Comparison of ENCODE assay signal across 8 mouse cellular contexts in genomic region chr9:73045204-73045603, GRCm38 (mm10). TPM values are rescaled to one million over a fixed set of nuclear protein-coding genes. Genes with fewer than 3 reads are reported as not detected.
DNase-seq lines count a peak whose midpoint lies in the region; ATAC-seq lines count a peak whose summit lies in the region.

No protein-coding gene starts in this region.

- peak overlapping the region; percentile 87 for H3K4me2 ChIP-seq in lung, embryonic 15.5 days
- peak overlapping the region; percentile 88 for H3K4me2 ChIP-seq in hindbrain, embryonic 15.5 days

- no peaks in the 10 kb centered on the region for H3K9me3 ChIP-seq in lung, embryonic 15.5 days
- no peaks in the 10 kb centered on the region for H3K9me3 ChIP-seq in hindbrain, embryonic 15.5 days

- no peak overlapping the region for H3K27ac ChIP-seq in lung, embryonic 15.5 days
- no peak overlapping the region for H3K27ac ChIP-seq in hindbrain, embryonic 15.5 days (replicated peaks)

- no peaks in the 10 kb centered on the region for H3K27me3 ChIP-seq in lung, embryonic 15.5 days
- H3K27me3 ChIP-seq in hindbrain, embryonic 15.5 days, result no peaks in the 10 kb centered on the region

- peak overlapping the region; percentile 46 for H3K9ac ChIP-seq in lung, embryonic 15.5 days
- peak overlapping the region; percentile 55 for H3K9ac ChIP-seq in hindbrain, embryonic 15.5 days

- WGBS in lung, embryonic 15.5 days, result 5% methylated on average over 7 of the region's 7 CpGs
- WGBS in hindbrain, embryonic 15.5 days, result 9% methylated on average over 7 of the region's 7 CpGs

- peak overlapping the region; percentile 46 for H3K4me3 ChIP-seq in lung, embryonic 15.5 days
- H3K4me3 ChIP-seq in hindbrain, embryonic 15.5 days, result peak overlapping the region; percentile 46

- no peaks in the 10 kb centered on the region for H3K36me3 ChIP-seq in lung, embryonic 15.5 days
- H3K36me3 ChIP-seq in hindbrain, embryonic 15.5 days, result no peaks in the 10 kb centered on the region

- ATAC-seq in lung, embryonic 15.5 days (ENCODE audit: borderline replicate concordance, extremely low read depth, low FRiP score, low TSS enrichment), result no peak
- no peak for ATAC-seq in hindbrain, embryonic 15.5 days (ENCODE audit: low FRiP score, low read depth)

- peaks cover 25% of the 10 kb centered on the region for H3K4me1 ChIP-seq in lung, embryonic 15.5 days
- H3K4me1 ChIP-seq in hindbrain, embryonic 15.5 days (replicated peaks), result peaks cover 22% of the 10 kb centered on the region

- DNase-seq in lung, postnatal 25 days (ENCODE audit: low spot score), result no peak
- peak; percentile 38 to 53 for DNase-seq in cerebellum, postnatal 25 days
- DNase-seq in mesoderm, embryonic 11.5 days (ENCODE audit: low read depth, low spot score), result peak; percentile 21
- no peak for DNase-seq in urinary bladder, postnatal 10 days (ENCODE audit: low spot score)
- DNase-seq in layer of hippocampus, adult 11-12 months (ENCODE audit: low spot score), result no peak
- DNase-seq in urinary bladder, postnatal 25 days (ENCODE audit: low spot score), result no peak

RNA-seq across cellular contexts. Expression of gene Rab27a, which starts 0.6 kb away (rescaled TPM):
- polyA plus RNA-seq in lung, embryonic 15.5 days (2015; fragmentation: Nextera tagmentation; extraction: Ambion mirVana), result 8.8 and 10.1 TPM in 2 replicates
- polyA plus RNA-seq in hindbrain, embryonic 15.5 days (2015; fragmentation: Nextera tagmentation; extraction: Ambion mirVana), result 3.1 and 3.2 TPM in 2 replicates

RNA-seq across cellular contexts. Expression of gene Pigb, which starts 5.0 kb away (rescaled TPM):
- polyA plus RNA-seq in lung, embryonic 15.5 days (2015; fragmentation: Nextera tagmentation; extraction: Ambion mirVana), result 9.5 and 12.7 TPM in 2 replicates
- 14.1 and 17.6 TPM in 2 replicates for polyA plus RNA-seq in hindbrain, embryonic 15.5 days (2015; fragmentation: Nextera tagmentation; extraction: Ambion mirVana)

RNA-seq across cellular contexts. Expression of gene Khdc3, which starts 56.4 kb away (rescaled TPM):
- 0.09 TPM in 1 of 2 replicates, not detected in the other for polyA plus RNA-seq in lung, embryonic 15.5 days (2015; fragmentation: Nextera tagmentation; extraction: Ambion mirVana)
- polyA plus RNA-seq in hindbrain, embryonic 15.5 days (2015; fragmentation: Nextera tagmentation; extraction: Ambion mirVana), result 0.12 and 0.17 TPM in 2 replicates

RNA-seq across cellular contexts. Expression of gene Gm20509, which starts 57.1 kb away (rescaled TPM):
- polyA plus RNA-seq in lung, embryonic 15.5 days (2015; fragmentation: Nextera tagmentation; extraction: Ambion mirVana), result not detected in 2 replicates
- not detected in 2 replicates for polyA plus RNA-seq in hindbrain, embryonic 15.5 days (2015; fragmentation: Nextera tagmentation; extraction: Ambion mirVana)

RNA-seq across cellular contexts. Expression of gene Ccpg1, which starts 60.0 kb away (rescaled TPM):
- polyA plus RNA-seq in lung, embryonic 15.5 days (2015; fragmentation: Nextera tagmentation; extraction: Ambion mirVana), result 28.7 and 31.3 TPM in 2 replicates
- 44.2 and 49.2 TPM in 2 replicates for polyA plus RNA-seq in hindbrain, embryonic 15.5 days (2015; fragmentation: Nextera tagmentation; extraction: Ambion mirVana)

Comparison
In these comparisons a context has a peak if more than half of its experiments do, and no peak if none do; other contexts are left out.
1. DNase-seq: peak in cerebellum, postnatal 25 days (2 of 2) and mesoderm, embryonic 11.5 days (single experiment); none in lung, postnatal 25 days (single experiment), urinary bladder, postnatal 10 days (single experiment), layer of hippocampus, adult 11-12 months (single experiment) and urinary bladder, postnatal 25 days (single experiment).